Mouse (Mus musculus): ENCODE results near the gene Evi5. TPM values are rescaled to one million over a fixed set of nuclear protein-coding genes. Genes with fewer than 3 reads are reported as not detected.

Gene Evi5
- polyA plus RNA-seq, 1 experiment = 72.9 TPM

GRCm38 (mm10) chr5:107701658-107702057 is 173.2 kb downstream of the Evi5 start:
- Histone ChIP-seq H3K9me3 (replicated peaks; ENCODE audit: control insufficient read depth, insufficient read depth, low read length, poor library complexity, severe bottlenecking) (no peaks in the 10 kb centered on the region), H3K9ac (ENCODE audit: low read depth, poor library complexity, severe bottlenecking) (no peak overlapping the region), H3K4me3 (ENCODE audit: low read depth, low read length) (no peak overlapping the region), H3K27ac (ENCODE audit: insufficient read depth, low read length) (no peak overlapping the region), H3K4me1 (ENCODE audit: control insufficient read depth, insufficient read depth, low read length) (no peaks in the 10 kb centered on the region), H3K27me3 (ENCODE audit: control insufficient read depth, insufficient read depth, low read length, poor library complexity, severe bottlenecking) (no peaks in the 10 kb centered on the region), H3K36me3 (ENCODE audit: control insufficient read depth, insufficient read depth, low read length, poor library complexity, severe bottlenecking) (no peaks in the 10 kb centered on the region)
- TF ChIP-seq POLR2A (IDR thresholded peaks at IDR 0.05; ENCODE audit: insufficient read depth, low read length) (no peak), CTCF (IDR thresholded peaks at IDR 0.05; ENCODE audit: low read depth, low read length) (no peak), EP300 (IDR thresholded peaks at IDR 0.05; ENCODE audit: insufficient read depth, low read depth, low read length) (no peak)

GRCm38 (mm10) chr5:107700873-107701272 is 174.0 kb downstream of the Evi5 start:
- Histone ChIP-seq H3K9me3 (replicated peaks; ENCODE audit: control insufficient read depth, insufficient read depth, low read length, poor library complexity, severe bottlenecking) (no peaks in the 10 kb centered on the region), H3K4me3 (ENCODE audit: low read depth, low read length) (no peak overlapping the region), H3K36me3 (ENCODE audit: control insufficient read depth, insufficient read depth, low read length, poor library complexity, severe bottlenecking) (no peaks in the 10 kb centered on the region), H3K27ac (ENCODE audit: insufficient read depth, low read length) (no peak overlapping the region), H3K27me3 (ENCODE audit: control insufficient read depth, insufficient read depth, low read length, poor library complexity, severe bottlenecking) (no peaks in the 10 kb centered on the region), H3K9ac (ENCODE audit: low read depth, poor library complexity, severe bottlenecking) (no peak overlapping the region), H3K4me1 (ENCODE audit: control insufficient read depth, insufficient read depth, low read length) (no peaks in the 10 kb centered on the region)
- TF ChIP-seq POLR2A (IDR thresholded peaks at IDR 0.05; ENCODE audit: insufficient read depth, low read length) (no peak), EP300 (IDR thresholded peaks at IDR 0.05; ENCODE audit: insufficient read depth, low read depth, low read length) (no peak), CTCF (IDR thresholded peaks at IDR 0.05; ENCODE audit: low read depth, low read length) (no peak)

- Histone ChIP-seq H3K27ac (ENCODE audit: insufficient read depth, low read length) (no peak overlapping the region), H3K36me3 (ENCODE audit: control insufficient read depth, insufficient read depth, low read length, poor library complexity, severe bottlenecking) (no peaks in the 10 kb centered on the region), H3K4me3 (ENCODE audit: low read depth, low read length) (no peak overlapping the region), H3K4me1 (ENCODE audit: control insufficient read depth, insufficient read depth, low read length) (no peaks in the 10 kb centered on the region), H3K27me3 (ENCODE audit: control insufficient read depth, insufficient read depth, low read length, poor library complexity, severe bottlenecking) (no peaks in the 10 kb centered on the region), H3K9me3 (replicated peaks; ENCODE audit: control insufficient read depth, insufficient read depth, low read length, poor library complexity, severe bottlenecking) (no peaks in the 10 kb centered on the region), H3K9ac (ENCODE audit: low read depth, poor library complexity, severe bottlenecking) (no peak overlapping the region)
- TF ChIP-seq EP300 (IDR thresholded peaks at IDR 0.05; ENCODE audit: insufficient read depth, low read depth, low read length) (no peak), POLR2A (IDR thresholded peaks at IDR 0.05; ENCODE audit: insufficient read depth, low read length) (no peak), CTCF (IDR thresholded peaks at IDR 0.05; ENCODE audit: low read depth, low read length) (no peak)
Measured at GRCm38 (mm10) chr5:107698888-107699287, 176.0 kb downstream of the Evi5 start.

GRCm38 (mm10) chr5:107695019-107695418 is 179.9 kb downstream of the Evi5 start:
- no peak for TF ChIP-seq POLR2A (IDR thresholded peaks at IDR 0.05; ENCODE audit: insufficient read depth, low read length)
- no peak for TF ChIP-seq CTCF (IDR thresholded peaks at IDR 0.05; ENCODE audit: low read depth, low read length)
- TF ChIP-seq EP300 (IDR thresholded peaks at IDR 0.05; ENCODE audit: insufficient read depth, low read depth, low read length) = no peak
- no peaks in the 10 kb centered on the region for H3K4me1 ChIP-seq (ENCODE audit: control insufficient read depth, insufficient read depth, low read length)
- no peak overlapping the region for H3K9ac ChIP-seq (ENCODE audit: low read depth, poor library complexity, severe bottlenecking)
- H3K9me3 ChIP-seq (replicated peaks; ENCODE audit: control insufficient read depth, insufficient read depth, low read length, poor library complexity, severe bottlenecking) = no peaks in the 10 kb centered on the region
- H3K36me3 ChIP-seq (ENCODE audit: control insufficient read depth, insufficient read depth, low read length, poor library complexity, severe bottlenecking) = no peaks in the 10 kb centered on the region
- H3K4me3 ChIP-seq (ENCODE audit: low read depth, low read length) = no peak overlapping the region
- H3K27me3 ChIP-seq (ENCODE audit: control insufficient read depth, insufficient read depth, low read length, poor library complexity, severe bottlenecking) = no peaks in the 10 kb centered on the region
- no peak overlapping the region for H3K27ac ChIP-seq (ENCODE audit: insufficient read depth, low read length)

Other genes with a start within 250 kb of the Evi5 start
- not detected in 2 replicates for gene Gfi1, start 149.1 kb downstream of the Evi5 start, polyA plus RNA-seq (2011; ENCODE audit: insufficient read depth, insufficient read length, low read depth, missing spikeins)
- gene Ube2d2b, start 45.0 kb downstream of the Evi5 start, polyA plus RNA-seq (2011; ENCODE audit: insufficient read depth, insufficient read length, low read depth, missing spikeins) = not detected in 2 replicates
- gene Rpl5, start 25.4 kb upstream of the Evi5 start, polyA plus RNA-seq (2011; ENCODE audit: insufficient read depth, insufficient read length, low read depth, missing spikeins) = 145 and 151 TPM in 2 replicates
- gene Fam69a, start 112.0 kb upstream of the Evi5 start, polyA plus RNA-seq (2011; ENCODE audit: insufficient read depth, insufficient read length, low read depth, missing spikeins) = 7.8 and 8.9 TPM in 2 replicates
- gene Mtf2, start 190.6 kb upstream of the Evi5 start, polyA plus RNA-seq (2011; ENCODE audit: insufficient read depth, insufficient read length, low read depth, missing spikeins) = 216 and 257 TPM in 2 replicates